Mouse (Mus musculus): ENCODE results near the gene Tenm4. TPM values are rescaled to one million over a fixed set of nuclear protein-coding genes. Genes with fewer than 3 reads are reported as not detected.

The Tenm4 gene
- total and polyA plus RNA-seq, 3 experiments = 9.2 to 15.2 TPM; not detected in 1

DNA sequence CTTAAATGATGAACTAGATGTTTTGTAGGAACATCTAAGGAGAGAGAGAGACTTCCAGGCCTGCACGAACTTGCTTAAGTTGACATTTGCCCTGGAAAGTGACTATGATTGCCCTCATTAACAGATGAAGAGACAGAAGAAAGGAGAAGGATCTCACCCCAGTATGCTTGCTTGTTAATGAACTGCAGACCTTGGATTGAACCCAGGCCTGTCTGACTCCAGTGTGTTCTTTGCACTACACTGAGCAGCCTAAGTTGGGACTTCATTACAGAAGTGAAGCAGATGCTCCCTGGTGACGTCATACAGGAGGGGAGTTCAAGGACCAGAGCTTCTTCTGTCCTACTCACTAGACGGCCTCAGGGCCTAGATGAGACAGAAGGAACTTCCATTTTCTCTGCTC is 247.1 kb downstream of the Tenm4 start:
- no peaks in the 10 kb centered on the region for H3K4me1 ChIP-seq (ENCODE audit: control insufficient read depth in 1 of 2, insufficient read depth in 2 of 2, low read length in 2 of 2)
- no peak for TF ChIP-seq RCOR1 (IDR thresholded peaks at IDR 0.05; ENCODE audit: low read depth, low read length)
- TF ChIP-seq POLR2A (IDR thresholded peaks at IDR 0.05; ENCODE audit: control insufficient read depth in 1 of 2, insufficient read depth in 1 of 2, low read depth in 1 of 2, low read length in 2 of 2, poor library complexity in 1 of 2) = no peak
- TF ChIP-seq JUND (IDR thresholded peaks at IDR 0.05; ENCODE audit: low read depth, low read length) = no peak
- TF ChIP-seq NELFE (IDR thresholded peaks at IDR 0.05; ENCODE audit: low read depth, low read length) = no peak
- no peak for TF ChIP-seq TBP (IDR thresholded peaks at IDR 0.05; ENCODE audit: low read depth, low read length)
- no peak for TF ChIP-seq MAFK (IDR thresholded peaks at IDR 0.05; ENCODE audit: borderline replicate concordance, low read depth, low read length)
- no peak for TF ChIP-seq TAL1 (IDR thresholded peaks at IDR 0.05; ENCODE audit: low read length)
- TF ChIP-seq NRF1 (IDR thresholded peaks at IDR 0.05; ENCODE audit: insufficient read depth, low read depth, low read length, poor library complexity, severe bottlenecking) = no peak
- no peak for TF ChIP-seq ZMIZ1 (IDR thresholded peaks at IDR 0.05; ENCODE audit: low read depth, low read length)
- no peak for TF ChIP-seq HCFC1 (IDR thresholded peaks at IDR 0.05; ENCODE audit: low read depth, low read length)
- no peak for TF ChIP-seq MXI1 (IDR thresholded peaks at IDR 0.05; ENCODE audit: low read depth, low read length)
- TF ChIP-seq ZNF384 (IDR thresholded peaks at IDR 0.05; ENCODE audit: low read depth, low read length) = no peak
- no peak for TF ChIP-seq SIN3A (IDR thresholded peaks at IDR 0.05; ENCODE audit: low read length)
- TF ChIP-seq CHD2 (IDR thresholded peaks at IDR 0.05; ENCODE audit: low read length) = no peak
- no peak for TF ChIP-seq UBTF (IDR thresholded peaks at IDR 0.05; ENCODE audit: borderline replicate concordance, insufficient read depth, low read depth, low read length)
- TF ChIP-seq EP300 (IDR thresholded peaks at IDR 0.05; ENCODE audit: low read depth in 1 of 2, low read length in 2 of 2) = no peak
- TF ChIP-seq BHLHE40 (IDR thresholded peaks at IDR 0.05; ENCODE audit: borderline replicate concordance, low read depth, low read length) = no peak
- TF ChIP-seq ZKSCAN1 (IDR thresholded peaks at IDR 0.05; ENCODE audit: low read depth, low read length) = no peak
- H3K27ac ChIP-seq (ENCODE audit: control insufficient read depth, low read depth, low read length) = no peak overlapping the region
- H3K36me3 ChIP-seq (ENCODE audit: control insufficient read depth in 1 of 2, insufficient read depth in 2 of 2, low read length in 2 of 2) = no peaks in the 10 kb centered on the region
- no peak overlapping the region for H3K4me3 ChIP-seq (ENCODE audit: control insufficient read depth in 1 of 2, insufficient read depth in 1 of 2, low read depth in 2 of 2, low read length in 2 of 2)
- H3K79me2 ChIP-seq (ENCODE audit: control insufficient read depth, insufficient read depth, low read length, poor library complexity) = no peaks in the 10 kb centered on the region
- no peak for DNase-seq (ENCODE audit: low read depth, low spot score)
- H3K9ac ChIP-seq (ENCODE audit: control insufficient read depth, low read depth, low read length, poor library complexity, severe bottlenecking) = no peak overlapping the region
- no peaks in the 10 kb centered on the region for H3K9me3 ChIP-seq (replicated peaks; ENCODE audit: insufficient read depth, low read length)
- no peaks in the 10 kb centered on the region for H3K27me3 ChIP-seq (ENCODE audit: control insufficient read depth in 1 of 2, insufficient read depth in 2 of 2, low read length in 2 of 2)

DNA sequence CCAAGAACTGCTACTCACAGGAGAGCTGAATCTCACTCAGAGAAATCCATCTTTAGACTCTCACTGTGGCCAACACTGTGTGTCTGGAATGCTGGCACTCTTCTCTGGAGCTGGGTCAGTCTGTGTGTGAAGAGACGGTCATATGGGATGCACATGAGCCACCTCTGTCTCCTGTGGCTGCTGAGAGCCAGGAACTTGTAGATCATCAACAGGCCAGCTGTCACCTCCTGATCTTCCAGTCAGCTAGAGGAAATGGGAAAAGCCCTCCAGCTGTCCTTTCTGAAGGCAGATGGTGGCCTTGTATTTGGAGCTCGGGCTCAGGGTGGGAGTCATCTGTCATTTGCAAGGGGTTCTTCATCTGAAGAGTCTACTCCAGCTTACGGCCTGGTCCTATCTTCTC is 249.0 kb downstream of the Tenm4 start:
- Histone ChIP-seq H3K9me3 (replicated peaks; ENCODE audit: insufficient read depth, low read length) (no peaks in the 10 kb centered on the region), H3K79me2 (ENCODE audit: control insufficient read depth, insufficient read depth, low read length, poor library complexity) (no peaks in the 10 kb centered on the region), H3K36me3 (ENCODE audit: control insufficient read depth in 1 of 2, insufficient read depth in 2 of 2, low read length in 2 of 2) (no peaks in the 10 kb centered on the region), H3K9ac (ENCODE audit: control insufficient read depth, low read depth, low read length, poor library complexity, severe bottlenecking) (no peak overlapping the region), H3K4me1 (ENCODE audit: control insufficient read depth in 1 of 2, insufficient read depth in 2 of 2, low read length in 2 of 2) (no peaks in the 10 kb centered on the region), H3K27ac (ENCODE audit: control insufficient read depth, low read depth, low read length) (no peak overlapping the region), H3K27me3 (ENCODE audit: control insufficient read depth in 1 of 2, insufficient read depth in 2 of 2, low read length in 2 of 2) (no peaks in the 10 kb centered on the region), H3K4me3 (ENCODE audit: control insufficient read depth in 1 of 2, insufficient read depth in 1 of 2, low read depth in 2 of 2, low read length in 2 of 2) (no peak overlapping the region)
- no peak for DNase-seq (ENCODE audit: low read depth, low spot score)
- TF ChIP-seq TBP (IDR thresholded peaks at IDR 0.05; ENCODE audit: low read depth, low read length) (no peak), E2F4 (IDR thresholded peaks at IDR 0.05; ENCODE audit: borderline replicate concordance, low read depth, low read length) (no peak), EP300 (IDR thresholded peaks at IDR 0.05; ENCODE audit: low read depth in 1 of 2, low read length in 2 of 2) (no peak), MYB (IDR thresholded peaks at IDR 0.05; ENCODE audit: low read depth, low read length) (no peak), RAD21 (IDR thresholded peaks at IDR 0.05; ENCODE audit: low read depth, low read length) (no peak), BHLHE40 (IDR thresholded peaks at IDR 0.05; ENCODE audit: borderline replicate concordance, low read depth, low read length) (no peak), HCFC1 (IDR thresholded peaks at IDR 0.05; ENCODE audit: low read depth, low read length) (no peak), ZC3H11A (IDR thresholded peaks at IDR 0.05; ENCODE audit: low read depth, low read length) (no peak), USF1 (IDR thresholded peaks at IDR 0.05; ENCODE audit: low read depth, low read length) (no peak), KAT2A (conservative IDR thresholded peaks at IDR 0.05; ENCODE audit: low read depth, low read length) (no peak), NELFE (IDR thresholded peaks at IDR 0.05; ENCODE audit: low read depth, low read length) (no peak), MXI1 (IDR thresholded peaks at IDR 0.05; ENCODE audit: low read depth, low read length) (no peak)
